Mouse (Mus musculus) kidney, embryonic 15.5 days (tissue): ENCODE results near the gene Nprl3. TPM values are rescaled to one million over a fixed set of nuclear protein-coding genes. Genes with fewer than 3 reads are reported as not detected.

Experiments used
- ATAC-seq: fragments of 200-750 bp; cut with Nextera tagmentation; replicated peaks from 2 replicates; pipeline ENCODE4 v1.8.0; 2017; ENCODE audit warnings: moderate TSS enrichment; ENCODE audit not compliant: low FRiP score
- H3K27ac ChIP-seq: fragments of 300-500 bp; sonication (generic); 2 replicates; pipeline ENCODE4 v1.5.1; 2015; ENCODE audit warnings: mild to moderate bottlenecking, inconsistent platforms
- H3K27me3 ChIP-seq: fragments of 300-500 bp; sonication (generic); 2 replicates; pipeline ENCODE4 v1.6.1; 2015; ENCODE audit warnings: inconsistent platforms
- H3K36me3 ChIP-seq: fragments of 300-500 bp; sonication (generic); 2 replicates; pipeline ENCODE4 v1.6.1; 2015; ENCODE audit warnings: inconsistent platforms
- H3K4me1 ChIP-seq: fragments of 300-500 bp; sonication (generic); 2 replicates; pipeline ENCODE4 v1.6.1; 2015; ENCODE audit warnings: inconsistent platforms
- H3K4me2 ChIP-seq: fragments of 300-500 bp; sonication (generic); 2 replicates; pipeline ENCODE4 v1.6.1; 2015; ENCODE audit warnings: moderate library complexity, mild to moderate bottlenecking, inconsistent platforms
- H3K4me3 ChIP-seq: fragments of 300-500 bp; sonication (generic); replicated peaks from 2 replicates; pipeline ENCODE4 v1.5.1; 2015; ENCODE audit warnings: mild to moderate bottlenecking, inconsistent platforms
- H3K9ac ChIP-seq: fragments of 300-500 bp; sonication (generic); 2 replicates; pipeline ENCODE4 v1.6.1; 2015; ENCODE audit warnings: mild to moderate bottlenecking, inconsistent platforms
- H3K9me3 ChIP-seq: fragments of 300-500 bp; sonication (generic); replicated peaks from 2 replicates; pipeline ENCODE4 v1.6.1; 2016; ENCODE audit warnings: inconsistent platforms
- WGBS: fragments of 180-500 bp; shearing (Covaris S2); methylation state at CpG from one replicate; pipeline ENCODE4 v1.1.7; 2015; ENCODE audit warnings: mixed read lengths; 5-methylcytosine and 5-hydroxymethylcytosine counted together
- polyA plus RNA-seq: library from polyadenylated mRNA; unstranded; fragments of >200 nt; fragmentation: Nextera tagmentation; extraction: Ambion mirVana; gene quantifications from 2 replicates; pipeline ENCODE4 v1.2.1, GENCODE M21; 2015

Nprl3 gene
- polyA plus RNA-seq, 1 experiment from 2014 or later = 43.9 TPM

DNA sequence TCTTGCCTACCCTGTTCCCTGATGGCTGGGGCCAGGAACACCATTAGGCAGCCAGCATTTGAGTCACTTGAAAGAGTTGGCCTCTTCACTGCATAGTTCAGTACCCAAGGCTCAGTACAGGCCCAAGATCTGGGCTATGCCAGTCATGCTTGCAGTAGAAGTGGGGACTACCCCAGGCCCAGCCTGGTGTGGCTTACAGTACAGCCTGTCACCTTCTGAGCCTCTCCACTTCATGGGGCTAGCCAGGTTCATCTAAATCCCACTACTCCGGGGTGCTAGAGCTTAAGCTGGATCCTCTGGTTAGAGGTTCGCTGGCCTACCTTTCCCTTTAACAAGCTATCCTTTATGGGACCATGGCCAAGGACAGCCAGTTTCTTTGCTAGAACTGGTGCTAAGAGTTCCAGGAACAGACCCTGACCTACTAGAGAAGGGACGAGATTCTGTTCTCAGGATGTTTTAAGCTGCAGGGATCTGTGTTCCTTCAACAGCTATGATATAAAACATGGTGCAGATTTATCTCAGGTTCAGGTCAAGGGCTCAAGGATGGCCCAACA, 39.1 kb downstream of the Nprl3 start:
- no peak overlapping the region for H3K4me2 ChIP-seq
- no peak overlapping the region for H3K4me3 ChIP-seq
- no peaks in the 10 kb centered on the region for H3K9me3 ChIP-seq
- no peak for ATAC-seq
- no peak overlapping the region for H3K9ac ChIP-seq
- peaks cover 48% of the 10 kb centered on the region for H3K36me3 ChIP-seq
- 89% methylated on average over 3 of the region's 3 CpGs for WGBS
- peaks cover 46% of the 10 kb centered on the region for H3K4me1 ChIP-seq
- no peak overlapping the region for H3K27ac ChIP-seq
- H3K27me3 ChIP-seq = no peaks in the 10 kb centered on the region

DNA sequence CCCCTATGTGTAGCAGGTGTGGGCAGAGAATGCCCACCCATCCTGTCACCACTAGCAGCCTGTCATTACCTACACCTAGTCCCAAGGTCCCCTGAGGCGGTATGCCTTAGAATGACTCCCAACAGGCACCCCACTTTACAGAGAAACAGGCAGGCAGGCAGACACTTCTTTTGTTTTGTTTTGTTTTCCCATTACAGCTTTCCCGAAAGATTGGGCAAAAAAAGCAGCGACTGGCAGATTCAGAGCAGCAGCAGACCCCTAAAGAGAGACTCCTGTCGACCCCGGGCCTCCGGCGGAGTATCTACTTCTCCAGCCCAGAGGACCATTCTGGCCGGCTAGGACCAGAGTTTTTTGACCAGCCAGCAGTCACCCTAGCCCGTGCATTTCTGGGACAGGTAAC, 40.0 kb downstream of the Nprl3 start:
- no peak for ATAC-seq
- Histone ChIP-seq H3K9me3 (no peaks in the 10 kb centered on the region), H3K4me3 (no peak overlapping the region), H3K27me3 (no peaks in the 10 kb centered on the region), H3K9ac (no peak overlapping the region), H3K36me3 (peaks cover 41% of the 10 kb centered on the region), H3K4me1 (peaks cover 54% of the 10 kb centered on the region), H3K27ac (no peak overlapping the region), H3K4me2 (no peak overlapping the region; the same call in 1 of the 2 replicates)
- 78% methylated on average over 9 of the region's 9 CpGs for WGBS

DNA sequence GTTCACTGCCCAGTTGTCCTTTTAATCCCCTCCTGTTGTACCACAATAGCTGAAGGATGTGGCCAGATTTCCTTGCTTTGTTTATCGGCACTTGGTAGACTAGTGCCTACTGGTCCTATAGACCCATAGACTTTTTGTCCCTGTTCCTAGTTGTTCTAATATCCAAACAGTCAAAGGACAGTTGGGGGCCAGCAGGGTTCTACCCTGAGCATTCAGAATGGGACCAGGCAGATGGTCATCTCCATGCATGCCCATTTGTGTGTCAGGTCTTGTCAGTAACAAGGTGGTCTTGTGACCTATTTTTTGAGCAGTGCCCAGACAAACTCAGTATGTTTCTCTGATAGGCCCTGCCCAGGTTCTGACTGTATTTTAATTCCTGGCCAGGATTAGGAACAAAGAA, 40.5 kb downstream of the Nprl3 start:
- ATAC-seq = no peak
- Histone ChIP-seq H3K4me2 (peak overlapping the region; percentile 81), H3K36me3 (peaks cover 36% of the 10 kb centered on the region), H3K9me3 (no peaks in the 10 kb centered on the region), H3K9ac (peak overlapping the region; percentile 76), H3K27ac (peak overlapping the region; percentile 92; the same call in 1 of the 2 replicates), H3K4me3 (peak overlapping the region; percentile 79), H3K4me1 (peaks cover 59% of the 10 kb centered on the region), H3K27me3 (no peaks in the 10 kb centered on the region)
- 50% methylated on average over 1 of the region's 1 CpGs for WGBS

DNA sequence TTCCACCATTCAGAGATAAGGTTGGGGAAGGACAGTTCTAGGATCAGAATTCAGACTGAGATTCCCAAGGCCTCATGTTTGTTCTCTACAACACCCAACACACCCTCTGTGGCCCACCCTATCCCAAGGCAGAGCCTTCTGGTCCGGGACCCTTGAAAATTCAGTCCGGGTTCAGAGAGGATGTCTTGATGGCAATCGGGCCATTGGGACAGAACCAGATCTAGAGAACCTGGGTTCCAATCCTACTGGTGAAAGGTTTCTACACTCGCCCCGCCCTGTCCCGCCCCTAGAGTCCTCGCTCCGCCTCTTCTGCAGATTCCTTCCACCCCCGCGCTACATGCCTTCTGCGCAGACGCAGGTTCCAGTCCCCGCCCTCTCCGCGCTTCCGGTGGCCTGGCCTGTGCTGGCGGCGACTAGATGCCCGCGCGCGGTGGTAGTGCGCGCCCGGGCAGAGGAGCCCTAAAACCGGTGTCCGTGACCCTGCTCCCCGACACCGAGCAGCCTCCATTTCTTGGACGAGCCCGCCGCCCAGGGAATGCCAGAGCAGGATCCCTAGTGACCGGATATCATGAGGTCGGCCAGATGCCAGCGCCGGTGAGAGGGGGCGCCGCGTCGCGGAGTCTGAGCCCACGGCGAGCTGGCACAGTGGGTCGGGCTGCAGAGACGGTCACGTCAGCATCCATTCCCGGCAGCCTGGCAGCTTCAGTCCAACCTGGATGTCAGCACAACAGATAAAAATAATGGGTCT, 41.2 kb downstream of the Nprl3 start, which contains the start of gene Mpg:
Gene Mpg (plus strand): TSS at position 382 of the 748 bp plus-strand sequence.
- peak within 1 kb of the TSS; percentile 81 for H3K4me2 ChIP-seq
- H3K4me3 ChIP-seq = peak within 1 kb of the TSS; percentile 79
- peak within 1 kb of the TSS; percentile 92 for H3K27ac ChIP-seq
- H3K9me3 ChIP-seq = no peaks in the 10 kb centered on the region
- H3K9ac ChIP-seq = peak within 1 kb of the TSS; percentile 76
- H3K36me3 ChIP-seq = peaks cover 29% of the 10 kb centered on the region
- no peaks in the 10 kb centered on the region for H3K27me3 ChIP-seq
- H3K4me1 ChIP-seq = peaks cover 61% of the 10 kb centered on the region
- peak; percentile 76 for ATAC-seq
- 4% methylated on average over 47 of the region's 47 CpGs for WGBS

DNA sequence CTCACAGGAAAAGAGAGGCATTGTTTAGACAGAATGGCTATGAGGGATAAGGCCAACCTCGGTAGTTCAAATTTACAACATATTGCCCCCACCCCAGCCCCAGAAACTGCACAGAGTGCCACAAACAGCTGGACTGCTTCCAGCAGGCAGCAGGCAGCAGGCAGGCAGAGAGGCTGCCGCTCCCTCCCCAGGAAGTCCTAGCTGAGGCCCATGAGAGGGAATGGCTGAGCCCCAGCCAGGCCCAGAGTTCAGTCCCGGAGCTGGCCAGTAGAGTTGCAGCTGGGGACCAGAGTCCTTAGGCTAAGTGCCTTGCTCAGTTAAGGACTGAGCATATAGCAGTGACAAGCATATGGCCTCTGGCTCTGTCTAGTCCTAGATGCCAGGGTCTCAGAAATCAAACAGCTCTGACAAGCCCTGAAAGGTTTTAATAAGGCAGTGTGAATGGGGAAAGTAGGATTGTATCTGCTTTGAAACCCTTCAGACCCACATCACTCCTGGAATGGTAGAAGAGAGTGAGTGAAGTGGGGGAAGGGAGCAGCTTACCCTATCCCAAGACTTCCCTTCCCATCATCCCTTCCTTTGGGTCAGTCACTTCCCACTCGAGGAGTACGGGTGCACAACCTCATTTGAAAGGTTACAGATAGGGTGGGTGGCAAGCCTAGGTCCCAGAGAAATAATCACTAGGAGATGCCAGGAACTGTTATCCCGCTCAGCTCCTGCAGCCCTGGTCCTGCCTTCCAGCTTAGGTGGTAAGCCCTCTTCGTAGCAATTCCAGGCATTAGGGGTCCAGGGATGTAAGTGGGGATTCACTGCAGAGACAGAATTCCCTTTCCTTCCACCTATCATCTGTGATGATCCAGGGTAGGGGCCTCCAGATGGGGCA, 42.0 kb downstream of the Nprl3 start:
- Histone ChIP-seq H3K4me2 (peak overlapping the region; percentile 81), H3K27me3 (no peaks in the 10 kb centered on the region), H3K9ac (no peak overlapping the region), H3K9me3 (no peaks in the 10 kb centered on the region), H3K27ac (peak overlapping the region; percentile 92), H3K4me1 (peaks cover 69% of the 10 kb centered on the region), H3K36me3 (peaks cover 21% of the 10 kb centered on the region), H3K4me3 (no peak overlapping the region)
- no peak for ATAC-seq
- 49% methylated on average over 7 of the region's 7 CpGs for WGBS

DNA sequence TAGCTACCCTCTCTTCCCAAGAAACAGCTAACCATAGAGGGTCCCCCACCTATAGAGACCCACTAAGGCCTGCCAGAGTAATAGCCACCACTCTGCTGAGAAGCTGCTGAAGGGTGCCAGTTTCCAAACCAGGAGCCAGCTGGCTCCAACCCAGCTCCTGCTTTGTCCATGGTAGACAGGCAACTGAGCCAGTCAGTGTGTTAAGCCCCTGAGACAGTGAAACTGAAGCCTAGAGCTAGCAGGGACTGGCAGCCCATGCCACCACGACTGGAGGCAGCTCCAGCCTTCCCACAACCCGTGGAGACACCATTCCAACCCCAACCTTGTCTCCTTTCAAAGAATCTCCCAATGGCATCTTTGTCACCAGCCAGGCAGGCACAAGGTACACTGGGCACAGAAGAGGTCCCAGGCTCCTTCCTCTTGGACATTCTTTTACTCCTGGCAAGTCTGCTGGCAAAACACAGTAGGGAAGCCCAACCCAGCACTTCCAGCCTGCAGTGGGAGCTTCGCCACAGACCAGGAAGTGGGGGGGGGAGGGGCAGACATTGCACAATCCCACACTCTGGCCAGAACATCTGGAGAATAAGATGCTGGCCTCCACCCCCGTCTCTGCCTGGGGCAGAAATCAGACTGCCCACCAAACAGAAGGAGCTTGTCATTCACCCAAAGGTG, 42.9 kb downstream of the Nprl3 start:
- Histone ChIP-seq H3K9ac (no peak overlapping the region), H3K36me3 (peaks cover 12% of the 10 kb centered on the region), H3K4me2 (peak overlapping the region; percentile 17), H3K4me1 (peaks cover 78% of the 10 kb centered on the region), H3K4me3 (no peak overlapping the region), H3K27ac (peak overlapping the region; percentile 92), H3K9me3 (no peaks in the 10 kb centered on the region), H3K27me3 (no peaks in the 10 kb centered on the region)
- ATAC-seq = no peak
- 24% methylated on average over 4 of the region's 4 CpGs for WGBS

DNA sequence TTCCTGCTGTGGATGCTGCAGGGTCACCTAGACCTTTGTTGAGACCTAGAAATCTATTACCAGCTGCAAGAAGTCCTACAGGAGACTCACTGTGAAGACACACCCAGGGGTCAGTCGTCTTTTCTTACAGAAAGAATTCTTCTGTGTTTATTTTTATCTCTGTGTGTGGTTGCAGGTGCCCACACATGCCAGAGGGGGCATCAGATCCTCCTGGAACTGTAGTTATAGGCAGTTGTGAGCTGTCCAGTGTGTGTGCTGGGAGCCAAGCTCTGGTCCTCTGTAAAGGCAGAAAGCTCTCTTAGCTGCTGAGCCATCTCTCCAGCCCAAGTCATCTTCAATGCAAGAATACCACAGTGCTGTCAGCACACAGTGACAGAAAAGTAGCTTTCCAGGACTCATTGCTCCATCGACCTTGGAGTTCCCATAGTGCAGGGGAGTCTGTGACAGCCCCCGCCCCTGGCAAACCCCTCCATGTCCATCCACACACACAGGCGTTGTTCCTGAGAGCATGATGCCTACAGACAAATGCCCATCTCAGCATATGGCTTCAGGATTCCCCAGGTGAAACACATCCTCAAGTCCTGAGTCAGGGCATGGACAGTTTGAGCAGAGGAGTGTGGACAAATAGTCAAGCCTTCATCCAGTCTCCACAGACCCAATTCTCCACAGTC, 44.1 kb downstream of the Nprl3 start:
- no peaks in the 10 kb centered on the region for H3K27me3 ChIP-seq
- no peak overlapping the region for H3K9ac ChIP-seq
- WGBS = 69% methylated on average over 4 of the region's 4 CpGs
- H3K4me3 ChIP-seq = no peak overlapping the region
- no peak overlapping the region for H3K4me2 ChIP-seq
- peaks cover 88% of the 10 kb centered on the region for H3K4me1 ChIP-seq
- H3K36me3 ChIP-seq = peaks cover 2% of the 10 kb centered on the region
- ATAC-seq = no peak
- H3K9me3 ChIP-seq = no peaks in the 10 kb centered on the region
- peak overlapping the region; percentile 98; the same call in 1 of the 2 replicates for H3K27ac ChIP-seq

DNA sequence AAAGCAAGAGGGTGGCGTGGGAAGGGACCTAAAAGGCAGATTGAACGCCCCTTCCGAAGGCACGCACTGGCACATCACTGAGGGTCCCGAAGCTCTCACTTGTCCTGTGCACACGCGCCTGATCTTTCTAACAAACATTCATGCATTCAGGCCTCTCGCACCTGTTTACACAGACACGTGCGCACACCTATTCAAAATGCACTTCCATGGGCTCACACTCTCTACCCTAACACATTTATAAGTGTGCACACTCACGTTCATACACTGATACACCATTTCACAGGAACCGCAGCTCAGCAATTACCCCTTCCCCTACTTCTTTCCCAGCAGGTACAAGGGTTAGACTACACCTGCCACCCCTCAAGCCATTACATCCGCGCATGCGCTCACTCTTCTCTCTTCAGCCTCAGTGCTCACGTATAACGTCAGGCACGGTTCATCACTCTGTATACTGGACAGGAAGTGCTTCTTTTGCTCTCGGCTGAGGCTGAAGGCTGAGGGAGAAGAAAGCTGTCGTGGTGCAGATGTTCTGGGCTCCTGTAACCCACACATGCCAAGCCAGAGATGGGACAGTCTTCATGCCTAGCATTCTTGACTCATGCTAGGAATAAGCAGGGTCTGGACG, 44.8 kb downstream of the Nprl3 start:
- H3K9me3 ChIP-seq = no peaks in the 10 kb centered on the region
- H3K9ac ChIP-seq = peak overlapping the region; percentile 93
- peak overlapping the region; percentile 91 for H3K4me3 ChIP-seq
- peak overlapping the region; percentile 92 for H3K4me2 ChIP-seq
- WGBS = 4% methylated on average over 21 of the region's 21 CpGs
- no peaks in the 10 kb centered on the region for H3K27me3 ChIP-seq
- no peaks in the 10 kb centered on the region; the same call in none of the 2 replicates for H3K36me3 ChIP-seq
- no peak for ATAC-seq
- peaks cover 86% of the 10 kb centered on the region for H3K4me1 ChIP-seq
- peak overlapping the region; percentile 98 for H3K27ac ChIP-seq

DNA sequence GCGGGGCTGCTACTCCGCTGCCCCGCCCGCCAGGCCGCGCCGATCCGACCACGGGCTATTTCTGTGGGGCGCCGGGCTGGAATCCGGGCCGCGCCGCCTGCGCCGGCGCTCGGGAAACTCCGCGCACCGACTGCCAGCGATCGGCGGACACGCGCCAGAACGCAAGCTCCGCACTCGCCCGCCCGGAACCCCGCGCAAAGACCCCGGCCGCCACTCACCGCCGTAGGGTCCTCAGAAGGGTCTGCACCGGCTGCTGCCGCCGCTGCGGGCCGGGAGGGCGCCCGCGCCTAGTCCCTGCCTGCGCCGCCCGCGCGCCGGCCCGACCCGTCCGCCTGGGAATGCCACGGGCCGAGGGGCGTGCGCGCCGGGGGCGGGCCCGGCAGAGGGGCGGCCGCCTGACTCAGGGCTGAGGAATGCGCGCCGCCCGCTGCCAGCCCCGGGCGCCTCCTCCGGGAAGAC, 45.5 kb downstream of the Nprl3 start, which contains the start of gene Rhbdf1:
Gene Rhbdf1 (minus strand): TSS at position 350 of the 459 bp plus-strand sequence.
- Histone ChIP-seq H3K4me1 (peaks cover 79% of the 10 kb centered on the region), H3K27me3 (no peaks in the 10 kb centered on the region), H3K36me3 (no peaks in the 10 kb centered on the region; the same call in none of the 2 replicates), H3K4me3 (peak within 1 kb of the TSS; percentile 91), H3K4me2 (peak within 1 kb of the TSS; percentile 92), H3K27ac (peak within 1 kb of the TSS; percentile 98), H3K9ac (peak within 1 kb of the TSS; percentile 93), H3K9me3 (no peaks in the 10 kb centered on the region)
- ATAC-seq = peak; percentile 57
- WGBS = under 1% methylated on average over 71 of the region's 72 CpGs

DNA sequence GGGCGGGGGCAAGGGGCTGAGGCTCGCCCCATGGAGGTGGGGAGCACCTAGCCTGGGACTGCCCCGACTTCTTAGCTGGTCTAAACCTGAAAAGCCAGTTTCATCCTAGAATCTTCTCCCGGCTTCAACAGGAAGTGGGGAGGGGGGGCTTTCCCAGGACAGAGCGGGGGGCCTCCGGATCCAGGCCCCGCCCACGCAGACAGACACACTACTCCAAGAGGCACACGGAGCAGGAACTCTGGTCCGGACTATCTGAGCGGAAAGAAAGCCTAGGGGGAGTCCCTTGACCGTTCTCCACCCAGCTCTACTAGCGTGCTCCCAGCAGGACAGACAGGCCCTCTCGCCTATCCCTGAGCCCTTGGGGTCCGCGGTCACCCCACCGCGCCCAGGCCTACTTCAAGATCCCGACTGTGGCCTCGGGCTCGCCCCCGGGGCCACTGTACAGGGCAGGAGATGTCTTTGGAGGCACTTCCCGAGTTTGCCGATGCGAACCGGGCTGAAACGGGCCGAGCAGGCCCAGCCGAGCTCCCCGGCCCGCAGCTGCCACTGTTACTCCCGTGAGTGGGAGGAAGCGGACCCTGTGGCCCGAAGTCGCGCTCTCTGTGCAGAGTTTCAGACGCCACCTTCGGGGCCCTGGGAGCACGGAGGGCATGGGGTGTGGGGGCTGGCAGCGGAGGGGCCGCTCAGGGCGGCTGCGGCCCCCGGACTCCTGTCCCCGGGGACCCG, 46.1 kb downstream of the Nprl3 start:
- Histone ChIP-seq H3K4me2 (peak overlapping the region; percentile 92), H3K4me3 (peak overlapping the region; percentile 91), H3K9me3 (no peaks in the 10 kb centered on the region), H3K36me3 (no peaks in the 10 kb centered on the region; the same call in none of the 2 replicates), H3K27ac (peak overlapping the region; percentile 98), H3K4me1 (peaks cover 77% of the 10 kb centered on the region), H3K9ac (peak overlapping the region; percentile 93), H3K27me3 (no peaks in the 10 kb centered on the region)
- ATAC-seq = peak; percentile 69
- under 1% methylated on average over 45 of the region's 46 CpGs for WGBS
